8 mouse cellular contexts compared by ENCODE assay signal in genomic region chr7:73391002-73391517, GRCm38 (mm10). TPM values are rescaled to one million over a fixed set of nuclear protein-coding genes. Genes with fewer than 3 reads are reported as not detected.
DNase-seq lines count a peak whose midpoint lies in the region; ATAC-seq and TF ChIP-seq lines count a peak whose summit lies in the region.

No protein-coding gene starts in this region.

- no peak overlapping the region for H3K27ac ChIP-seq in ES-Bruce4 (ENCODE audit: insufficient read depth, low read length)
- H3K27ac ChIP-seq in forebrain, embryonic 14.5 days (ENCODE audit: low read depth, low read length): peak overlapping the region; percentile 85
- H3K27ac ChIP-seq in heart, embryonic 16.5 days (ENCODE audit: low read length): peak overlapping the region; percentile 76

- TF ChIP-seq POLR2A in ES-Bruce4 (IDR thresholded peaks at IDR 0.05; ENCODE audit: insufficient read depth, low read length): no peak

- no peaks in the 10 kb centered on the region for H3K36me3 ChIP-seq in ES-Bruce4 (ENCODE audit: control insufficient read depth, insufficient read depth, low read length, poor library complexity, severe bottlenecking)
- no peaks in the 10 kb centered on the region for H3K36me3 ChIP-seq in forebrain, embryonic 14.5 days (ENCODE audit: control insufficient read depth, insufficient read depth, low read length)
- no peaks in the 10 kb centered on the region for H3K36me3 ChIP-seq in heart, embryonic 16.5 days (ENCODE audit: control insufficient read depth, insufficient read depth)

- H3K9ac ChIP-seq in ES-Bruce4 (ENCODE audit: low read depth, poor library complexity, severe bottlenecking): peak overlapping the region; percentile 56
- H3K9ac ChIP-seq in forebrain, embryonic 14.5 days (ENCODE audit: low read length): peak overlapping the region; percentile 90
- H3K9ac ChIP-seq in heart, embryonic 16.5 days (ENCODE audit: low read length): peak overlapping the region; percentile 81

- DNase-seq in cerebellum, adult 11 months: peak; percentile 69
- peak; percentile 91 for DNase-seq in forebrain, embryonic 14.5 days (ENCODE audit: low spot score)
- peak; percentile 93 to 96 for DNase-seq in kidney, postnatal 25 days
- DNase-seq in lung, adult 18-20 months: peak; percentile 92 to 95
- DNase-seq in ovary, postnatal 10 days (ENCODE audit: low spot score): peak; percentile 82

- H3K9me3 ChIP-seq in ES-Bruce4 (replicated peaks; ENCODE audit: control insufficient read depth, insufficient read depth, low read length, poor library complexity, severe bottlenecking): no peaks in the 10 kb centered on the region
- no peaks in the 10 kb centered on the region for H3K9me3 ChIP-seq in forebrain, embryonic 14.5 days (replicated peaks; ENCODE audit: control insufficient read depth, low read length)
- no peaks in the 10 kb centered on the region for H3K9me3 ChIP-seq in heart, embryonic 16.5 days (replicated peaks; ENCODE audit: control insufficient read depth, low read length)

- TF ChIP-seq EP300 in ES-Bruce4 (IDR thresholded peaks at IDR 0.05; ENCODE audit: insufficient read depth, low read depth, low read length): 0 out of 2 replicates have a peak, but pooled peaks have one; percentile 0

- WGBS in forebrain, embryonic 14.5 days: 1% methylated on average over 27 of the region's 42 CpGs
- WGBS in heart, embryonic 16.5 days: under 1% methylated on average over 29 of the region's 42 CpGs

- no peak for TF ChIP-seq CTCF in ES-Bruce4 (IDR thresholded peaks at IDR 0.05; ENCODE audit: low read depth, low read length)

- 0 out of 2 replicates have a peak, but pooled peaks cover 8% of the 10 kb centered on the region for H3K27me3 ChIP-seq in ES-Bruce4 (ENCODE audit: control insufficient read depth, insufficient read depth, low read length, poor library complexity, severe bottlenecking)
- no peaks in the 10 kb centered on the region for H3K27me3 ChIP-seq in forebrain, embryonic 14.5 days (replicated peaks; ENCODE audit: control insufficient read depth, insufficient read depth, low read length)
- H3K27me3 ChIP-seq in heart, embryonic 16.5 days (ENCODE audit: control insufficient read depth, insufficient read depth, low read length): 0 out of 2 replicates have a peak, but pooled peaks cover 6% of the 10 kb centered on the region

- H3K4me2 ChIP-seq in forebrain, embryonic 14.5 days (ENCODE audit: low read length): peak overlapping the region; percentile 88
- peak overlapping the region; percentile 97 for H3K4me2 ChIP-seq in heart, embryonic 16.5 days (ENCODE audit: low read depth, low read length)

- peak overlapping the region; percentile 61 for H3K4me3 ChIP-seq in ES-Bruce4 (ENCODE audit: low read depth, low read length)
- H3K4me3 ChIP-seq in forebrain, embryonic 14.5 days (ENCODE audit: low read depth, low read length): peak overlapping the region; percentile 65
- H3K4me3 ChIP-seq in heart, embryonic 16.5 days (ENCODE audit: low read length): peak overlapping the region; percentile 73

- peaks cover 3% of the 10 kb centered on the region for H3K4me1 ChIP-seq in ES-Bruce4 (ENCODE audit: control insufficient read depth, insufficient read depth, low read length)
- H3K4me1 ChIP-seq in forebrain, embryonic 14.5 days (ENCODE audit: control insufficient read depth, insufficient read depth, low read length): peaks cover 46% of the 10 kb centered on the region
- H3K4me1 ChIP-seq in heart, embryonic 16.5 days (ENCODE audit: control insufficient read depth, insufficient read depth, low read length): peaks cover 10% of the 10 kb centered on the region

- peak; percentile 76 for ATAC-seq in forebrain, embryonic 14.5 days
- ATAC-seq in heart, embryonic 16.5 days (replicated peaks; ENCODE audit: extremely low read depth, insufficient read depth, low FRiP score): peak; percentile 93
- ATAC-seq in activated CD4-positive, CD25-positive, alpha-beta regulatory T cell, adult 4 months: no peak

RNA-seq across cellular contexts. Expression of gene Rgma, which starts 15.8 kb away (rescaled TPM):
- polyA plus RNA-seq in ES-Bruce4 (2011; ENCODE audit: insufficient read depth, insufficient read length, low read depth, missing spikeins): 5.5 and 5.8 TPM in 2 replicates
- 20.6 and 23.6 TPM in 2 replicates for polyA plus RNA-seq in forebrain, embryonic 14.5 days (2014; fragmentation: Nextera tagmentation; extraction: Ambion mirVana)
- polyA plus RNA-seq in heart, embryonic 16.5 days (2015; fragmentation: Nextera tagmentation; extraction: Ambion mirVana): 3.6 and 4.4 TPM in 2 replicates
- not detected for polyA plus RNA-seq in activated CD4-positive, CD25-positive, alpha-beta regulatory T cell, adult 4 months (2017; shearing (Covaris generic))
